Mouse (Mus musculus) E14TG2a.4 (cell line): ENCODE data around the gene Tas2r135.

Experiments used
- CTCF ChIP-seq: conservative IDR thresholded peaks from 2 replicates; pipeline ENCODE4 v1.5.1; 2014; ENCODE audit warnings: low read length
- NANOG ChIP-seq: IDR thresholded peaks from 2 replicates; pipeline ENCODE4 v1.6.1; 2014; ENCODE audit warnings: borderline replicate concordance, low read length, mixed read lengths
- POU5F1 ChIP-seq: IDR thresholded peaks from 2 replicates; pipeline ENCODE4 v1.6.1; 2014; ENCODE audit warnings: low read length, borderline replicate concordance

- TF ChIP-seq NANOG (no peak), CTCF (peak; percentile 73), POU5F1 (no peak)
Measured at GRCm38 (mm10) chr6:42372816-42373547, 32.3 kb upstream of the Tas2r135 start, which contains the start of gene Epha1.
